Mouse (Mus musculus) cortical plate, adult 2 months (tissue): ENCODE data around the gene Nckap5l.

ENCODE experiments used
- CTCF ChIP-seq: fragments of 200-500 bp; IDR thresholded peaks from 2 replicates; pipeline ENCODE4 v1.5.1; 2011; ENCODE audit warnings: mild to moderate bottlenecking, control low read depth, low read length; ENCODE audit not compliant: insufficient read depth; ENCODE audit errors: extremely low read depth
- POLR2A ChIP-seq: fragments of 200-500 bp; IDR thresholded peaks from 2 replicates; pipeline ENCODE4 v1.6.1; 2011; ENCODE audit warnings: mild to moderate bottlenecking, low read length, control low read depth; ENCODE audit not compliant: insufficient read depth; ENCODE audit errors: extremely low read depth

DNA sequence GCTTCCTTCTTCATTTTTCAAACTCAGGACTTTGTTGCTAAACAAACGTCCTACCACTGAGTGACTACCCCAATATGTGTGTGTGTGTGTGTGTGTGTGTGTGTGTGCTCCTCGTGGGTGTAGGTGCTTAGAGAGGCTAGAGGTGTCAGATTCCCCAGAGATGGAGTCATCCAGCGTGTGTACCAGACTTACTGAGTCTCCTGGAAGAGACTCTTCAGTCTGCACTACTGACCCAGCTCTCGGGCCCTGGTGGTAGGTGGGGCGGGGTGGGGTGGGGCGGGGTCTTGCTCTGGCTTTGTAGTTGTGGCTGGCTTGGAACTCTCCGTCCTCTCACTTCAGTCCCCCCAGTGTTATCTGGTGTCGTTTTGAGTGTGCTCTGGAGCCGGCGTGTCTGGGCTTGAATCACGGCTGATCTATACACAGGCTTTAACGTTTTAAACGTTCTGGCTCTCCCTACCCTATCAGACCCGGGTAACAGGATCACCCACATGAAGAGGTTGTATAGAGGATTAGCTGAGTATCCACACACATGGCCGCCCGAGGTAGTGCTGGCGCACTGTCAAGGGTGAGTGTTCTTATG is 39.8 kb downstream of the Nckap5l start:
- TF ChIP-seq POLR2A (no peak), CTCF (no peak)
